Mouse (Mus musculus) urinary bladder, adult 2 months (tissue): ENCODE results near the gene Tll2. TPM values are rescaled to one million over a fixed set of nuclear protein-coding genes. Genes with fewer than 3 reads are reported as not detected.

Experiments used
- DNase-seq: peaks from one replicate; pipeline ENCODE4 v3.0.0; 2022; ENCODE audit warnings: low spot score
- polyA plus RNA-seq: library from polyadenylated mRNA; depleted of rRNA; stranded (reverse); fragments of >200 nt; gene quantifications from 2 replicates; pipeline ENCODE4 v1.2.3, GENCODE M21; 2012; rRNA removed

Gene Tll2
- polyA plus RNA-seq, result 0.09 and 0.18 TPM in 2 replicates

DNA sequence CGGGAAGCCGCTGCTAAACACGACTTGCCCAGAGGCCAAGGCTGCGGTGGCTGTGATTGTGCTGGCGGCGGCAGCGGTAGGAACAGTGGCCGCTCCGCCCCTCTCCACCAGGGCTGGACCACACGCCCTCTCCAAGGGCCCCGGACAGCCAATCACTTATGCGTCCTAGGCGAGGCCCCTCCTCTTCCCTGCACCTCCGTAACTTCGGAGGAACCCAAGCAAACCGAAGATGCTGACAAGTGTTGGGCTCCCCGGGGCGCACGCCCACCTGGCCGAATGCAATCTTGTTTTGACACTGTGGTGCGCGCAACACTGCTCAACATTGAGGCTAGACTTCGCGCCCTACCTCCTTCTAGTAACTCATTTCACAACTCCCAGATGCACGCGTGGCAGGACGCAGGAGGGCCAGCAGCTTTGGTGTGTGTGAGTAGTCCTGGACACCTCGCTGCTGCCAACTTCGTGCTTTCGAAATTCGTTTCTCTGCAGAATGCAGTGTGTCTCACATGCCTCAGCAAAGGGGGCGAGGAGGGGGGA, at the start of gene Tll2:
Gene Tll2, minus strand, starts transcription at position 25 of the 534 bp plus-strand sequence.
- no peak for DNase-seq

DNA sequence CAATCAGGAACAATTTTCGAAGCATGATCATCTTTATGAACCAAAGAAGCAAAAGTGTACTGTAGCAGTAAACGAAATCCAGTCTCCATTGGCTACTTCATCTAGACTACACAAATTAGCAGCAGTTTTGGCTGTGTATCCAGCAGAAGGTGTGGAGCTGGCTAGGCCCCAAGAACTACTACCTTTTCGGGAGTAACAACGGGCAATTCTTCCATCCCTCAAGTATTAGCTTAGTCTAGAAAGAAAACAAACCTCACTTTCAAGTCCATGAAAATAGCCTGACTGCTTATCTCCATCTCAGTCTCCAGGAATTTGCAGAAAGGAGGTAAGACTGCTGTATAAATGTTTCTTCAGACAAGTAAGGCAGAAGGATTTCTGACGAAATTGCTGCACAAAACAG, 47.9 kb upstream of the Tll2 start:
- no peak for DNase-seq

DNA sequence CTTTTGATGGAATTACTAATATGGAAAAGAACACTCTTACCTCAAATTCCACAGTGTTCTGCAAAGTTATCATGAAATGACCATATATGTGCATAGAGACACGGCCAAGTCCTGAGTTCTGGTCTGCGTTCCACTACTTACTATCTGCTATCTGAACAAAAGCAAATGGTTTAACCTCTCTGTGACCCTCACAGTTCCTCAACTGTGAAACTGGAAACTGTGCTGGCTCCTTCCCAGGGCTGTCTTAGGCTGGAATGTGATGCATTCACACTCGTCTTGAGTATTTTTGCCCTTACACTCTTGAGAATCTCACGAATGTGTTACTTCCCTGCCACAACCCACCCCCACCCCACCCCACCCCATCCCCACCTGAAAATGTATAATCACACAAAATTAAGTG, 42.3 kb upstream of the Tll2 start:
- no peak for DNase-seq

DNA sequence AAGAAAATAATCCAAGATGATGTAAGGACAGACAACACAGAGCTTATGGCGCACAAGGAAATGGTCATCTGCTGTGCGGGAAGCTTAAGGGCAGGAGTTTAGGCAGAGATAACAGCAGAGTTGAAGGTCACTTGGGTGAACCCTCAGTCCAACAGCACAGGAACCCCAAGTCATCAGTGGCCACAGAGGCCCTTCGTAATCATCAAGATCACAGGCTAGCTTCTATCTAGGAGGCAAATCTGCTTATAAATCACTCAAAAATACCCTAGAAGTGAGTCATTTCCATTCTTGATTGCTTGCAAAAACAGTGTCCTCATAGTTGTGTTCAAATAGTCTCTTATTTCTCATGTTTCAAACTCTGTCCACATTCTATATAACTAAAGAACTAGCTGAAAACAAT, 41.6 kb upstream of the Tll2 start:
- no peak for DNase-seq

DNA sequence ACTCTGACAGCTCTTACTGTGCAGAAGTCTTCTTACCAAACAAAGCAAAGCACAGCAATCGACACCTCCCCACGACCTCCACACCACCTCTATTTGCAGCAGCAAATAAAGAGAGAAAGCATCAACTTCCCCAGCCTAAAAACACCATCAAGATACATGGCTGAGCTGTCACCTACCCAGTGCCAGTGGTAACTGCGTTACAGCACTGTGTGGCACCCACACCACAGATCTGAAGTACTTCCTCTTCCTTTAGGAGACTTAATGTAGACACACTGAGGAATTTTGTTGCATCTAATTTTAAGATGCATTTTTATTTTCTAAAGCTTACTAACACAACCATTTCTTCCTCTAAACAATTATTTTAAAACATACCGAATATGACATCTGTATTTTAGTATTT, 39.6 kb upstream of the Tll2 start:
- no peak for DNase-seq

DNA sequence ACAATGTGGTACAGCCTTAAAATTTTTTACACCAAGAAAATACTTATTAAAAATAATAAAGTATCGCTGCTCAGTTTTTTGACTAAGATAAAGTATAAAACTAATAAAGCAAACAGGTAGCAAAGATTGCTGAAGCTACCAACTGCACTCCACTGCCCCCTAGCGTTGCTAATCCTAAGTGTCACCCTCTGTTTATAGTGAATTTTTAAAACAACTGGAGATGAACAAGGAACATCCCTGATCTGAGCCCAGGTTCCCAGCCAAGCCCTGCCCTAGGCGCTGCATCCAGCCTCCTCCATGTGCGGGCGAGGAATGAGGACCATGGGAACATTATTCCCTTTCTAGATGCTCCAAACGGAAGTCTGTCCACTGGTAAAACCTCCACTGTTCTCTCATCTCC, 37.9 kb upstream of the Tll2 start:
- no peak for DNase-seq

DNA sequence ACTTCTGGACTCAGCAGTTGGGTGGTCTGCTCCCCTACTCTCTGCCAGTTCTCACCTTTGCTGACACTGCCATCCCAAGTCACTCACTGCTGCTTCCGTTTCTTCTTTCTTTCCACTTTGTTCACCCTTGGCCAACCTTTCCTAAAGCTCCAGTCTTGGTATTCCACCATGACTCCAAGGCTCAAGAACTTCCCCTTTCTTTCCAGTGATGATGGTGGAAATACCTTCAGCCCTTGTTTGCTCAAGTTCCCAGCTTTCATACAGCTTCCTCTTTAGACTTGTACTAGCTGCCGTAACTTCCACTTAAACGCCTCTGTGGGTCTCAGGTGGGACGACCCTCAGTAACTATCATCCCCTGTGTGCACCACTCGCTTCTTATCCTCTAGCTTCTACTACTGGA, 35.4 kb upstream of the Tll2 start:
- no peak for DNase-seq

DNA sequence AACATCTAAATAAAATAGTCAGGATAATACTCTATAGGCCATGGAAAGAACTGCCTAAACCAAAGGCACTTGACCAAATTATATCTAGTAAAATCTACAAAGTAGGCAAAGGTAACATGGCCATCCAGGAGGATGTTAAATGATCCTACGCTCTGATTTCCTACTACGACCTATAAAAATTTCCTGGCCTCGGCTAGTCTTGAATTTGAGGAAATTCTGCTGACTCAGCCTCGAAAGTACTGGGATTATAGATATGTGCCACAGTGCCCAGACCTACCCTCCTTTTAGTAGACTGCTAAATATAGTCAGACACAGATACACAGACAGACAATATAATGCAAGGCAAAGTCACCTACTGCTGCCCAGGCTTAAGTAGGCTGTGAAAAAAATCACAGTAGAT, 27.1 kb upstream of the Tll2 start:
- DNase-seq, result no peak

DNA sequence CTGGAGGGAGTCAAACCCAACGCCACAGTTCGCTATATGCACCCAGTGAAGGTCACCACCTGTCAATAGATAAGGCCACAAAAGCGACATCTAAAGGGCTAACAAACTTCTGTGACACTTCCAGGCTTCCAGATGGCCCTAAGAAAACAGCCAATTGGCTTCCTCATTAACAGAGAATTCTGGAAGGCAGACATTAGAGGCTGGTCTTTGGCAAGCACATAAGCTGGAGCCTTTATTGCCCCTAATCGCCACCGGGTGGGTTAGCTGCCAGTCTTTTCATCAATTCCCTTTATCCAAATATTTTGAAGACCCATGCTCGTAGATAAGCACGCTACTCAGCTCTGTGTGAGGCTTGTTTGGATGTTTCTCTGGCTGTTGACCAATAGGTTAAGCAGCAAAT, 1.7 kb upstream of the Tll2 start:
- DNase-seq, result no peak

DNA sequence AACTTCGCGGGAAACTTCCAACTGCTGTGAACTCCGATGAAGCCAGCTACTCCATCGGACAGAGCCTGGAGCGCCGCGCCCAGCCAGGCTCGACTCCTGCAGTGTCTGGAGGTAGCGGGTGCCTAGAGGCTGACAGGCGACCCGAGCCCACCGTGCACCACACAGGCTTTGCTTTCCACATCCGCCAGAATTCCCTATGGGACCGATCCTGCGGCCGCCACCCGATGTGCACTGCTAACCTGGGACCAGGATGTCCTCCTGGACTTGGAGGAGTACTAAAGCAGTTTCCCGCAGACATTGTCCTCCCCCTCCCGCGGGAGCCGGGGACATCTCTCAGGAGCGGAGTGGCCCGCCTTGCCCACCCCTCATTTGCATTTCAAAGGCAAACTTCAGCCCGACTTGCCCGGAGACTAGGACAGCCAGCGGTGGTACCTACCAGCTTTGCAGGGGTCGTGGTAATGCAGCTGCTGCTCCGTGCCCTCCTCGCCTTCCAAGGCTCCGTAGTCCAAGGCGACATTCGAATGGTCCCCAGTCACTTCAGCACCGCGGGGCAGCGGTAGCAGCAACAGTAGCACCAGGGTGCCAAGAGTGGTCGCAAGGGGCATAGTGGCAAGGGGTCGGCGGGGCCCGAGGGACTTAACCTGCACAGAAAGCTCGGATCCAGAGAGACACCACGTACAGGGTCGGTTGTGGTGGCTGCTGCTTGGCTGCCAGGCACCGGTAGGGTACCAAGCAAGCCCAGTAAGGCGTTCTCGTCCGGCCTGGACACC, 409 bp downstream of the Tll2 start:
- DNase-seq, result no peak

DNA sequence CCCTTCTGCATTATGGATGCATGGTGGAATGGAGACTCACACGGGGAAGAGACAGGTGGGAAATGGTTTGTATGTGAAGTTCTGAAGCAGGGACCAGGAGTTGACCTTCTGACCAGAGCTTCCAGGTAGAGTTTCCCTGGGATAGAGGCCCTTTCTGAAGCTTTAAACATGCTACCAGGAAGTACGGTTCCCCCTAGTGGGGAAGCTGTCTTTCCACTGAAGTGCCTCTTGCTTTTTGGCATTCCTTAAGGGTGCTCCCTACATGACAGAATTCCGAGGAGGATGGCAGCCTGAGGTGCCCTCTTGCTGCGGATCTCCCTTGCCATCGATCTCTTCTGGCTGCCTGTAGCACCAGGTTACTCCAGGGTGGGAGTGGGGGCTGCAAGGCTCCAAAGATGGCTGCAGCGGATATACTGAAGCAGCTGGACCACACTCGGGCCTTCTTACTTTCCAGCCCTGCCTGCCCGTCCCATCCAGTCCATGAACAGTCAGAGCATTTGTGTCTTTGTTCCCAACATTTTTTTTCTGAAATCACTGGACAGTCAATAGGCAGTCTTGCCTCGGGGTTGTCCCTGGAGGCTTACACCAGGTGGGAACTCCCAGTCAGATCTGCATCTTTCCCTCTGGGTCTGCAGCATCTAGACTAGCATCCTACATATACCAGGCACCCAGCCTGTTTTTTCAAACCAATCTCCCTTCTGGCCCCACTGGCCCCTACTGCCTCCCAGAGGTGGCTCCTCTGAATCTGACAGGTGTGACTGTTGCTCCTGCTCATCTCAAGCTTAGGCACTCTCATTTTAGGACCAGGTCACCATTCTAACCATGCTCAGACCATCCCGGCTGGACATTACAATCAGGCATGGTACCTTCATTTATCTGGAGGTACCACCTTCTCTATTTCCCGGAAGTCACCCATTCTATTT, 2.2 kb downstream of the Tll2 start:
- DNase-seq, result no peak

DNA sequence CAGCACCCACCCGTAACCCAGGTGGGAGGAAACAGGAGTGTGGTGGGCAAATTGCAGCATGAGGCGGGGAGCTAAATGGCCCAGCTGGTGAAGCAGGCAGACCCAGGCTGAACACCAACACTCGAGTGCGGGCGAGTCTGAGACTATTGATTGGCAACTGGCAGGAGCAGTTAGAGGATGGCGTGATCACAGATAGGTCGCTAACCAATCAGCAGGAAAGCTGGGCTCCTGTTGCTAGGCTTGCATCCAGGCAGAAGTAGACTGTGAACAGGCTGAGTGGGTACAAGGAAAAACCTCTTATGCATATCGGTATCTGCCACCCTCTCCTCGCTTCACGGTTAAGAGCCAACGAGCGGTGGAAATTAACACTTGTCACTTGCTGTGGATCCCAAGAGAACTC, 9.0 kb downstream of the Tll2 start:
- no peak for DNase-seq

DNA sequence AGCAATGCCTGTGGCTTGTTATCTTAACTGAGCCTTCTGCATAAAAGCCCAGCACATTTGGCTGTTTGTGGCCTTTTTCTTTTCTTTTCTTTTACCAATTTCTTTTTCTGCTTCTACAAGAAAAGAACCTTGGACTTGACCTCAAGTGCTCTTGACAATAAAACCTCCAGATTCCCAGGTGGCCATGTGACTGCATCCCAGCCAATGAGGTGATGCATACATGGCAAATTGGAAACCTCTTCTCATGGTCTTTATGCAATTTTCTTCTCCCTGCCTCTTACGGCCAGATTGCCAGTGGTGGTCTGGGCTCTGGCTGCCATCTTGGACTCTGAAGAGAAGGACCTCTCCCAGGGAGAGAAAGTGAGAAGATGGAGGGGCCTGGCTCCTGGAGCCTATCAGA, 13.3 kb downstream of the Tll2 start:
- DNase-seq, result no peak

DNA sequence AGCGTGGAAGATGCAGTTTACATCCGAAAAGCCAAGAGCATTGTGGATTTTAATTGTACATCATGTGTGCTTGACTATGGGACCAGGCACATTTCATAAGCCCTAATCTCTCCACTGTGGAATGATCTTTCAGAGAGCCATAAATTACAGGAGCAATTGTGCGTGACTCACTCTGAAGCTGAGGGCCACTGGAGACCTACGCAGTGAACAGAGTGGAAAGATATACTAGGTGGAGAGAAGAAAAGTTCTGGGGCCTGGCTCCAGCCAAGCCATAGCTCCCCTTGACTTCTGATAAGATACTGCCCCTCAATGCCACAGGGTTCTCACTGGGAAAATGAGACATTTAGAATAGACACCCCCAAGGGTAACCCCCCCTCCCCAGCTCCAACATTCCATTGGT, 13.7 kb downstream of the Tll2 start:
- no peak for DNase-seq

DNA sequence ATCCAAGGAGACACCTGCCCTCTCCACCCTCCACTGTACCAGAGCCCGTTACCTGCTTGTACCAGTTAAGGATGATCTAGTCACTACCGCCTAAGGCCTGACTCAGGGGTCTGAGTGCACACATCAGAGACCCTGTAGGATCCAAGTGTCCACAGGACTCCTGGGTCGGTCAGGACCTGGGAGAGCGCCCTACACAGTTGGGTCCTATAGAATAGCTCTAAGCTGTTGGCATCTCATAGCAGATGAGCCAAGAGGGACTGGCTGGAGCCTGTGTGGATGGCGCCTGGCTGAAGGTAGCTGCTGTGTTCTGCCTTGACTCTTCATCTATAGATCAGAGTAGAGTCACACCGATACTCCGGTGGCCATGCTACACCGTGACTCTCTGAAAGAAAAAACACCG, 14.9 kb downstream of the Tll2 start:
- no peak for DNase-seq

DNA sequence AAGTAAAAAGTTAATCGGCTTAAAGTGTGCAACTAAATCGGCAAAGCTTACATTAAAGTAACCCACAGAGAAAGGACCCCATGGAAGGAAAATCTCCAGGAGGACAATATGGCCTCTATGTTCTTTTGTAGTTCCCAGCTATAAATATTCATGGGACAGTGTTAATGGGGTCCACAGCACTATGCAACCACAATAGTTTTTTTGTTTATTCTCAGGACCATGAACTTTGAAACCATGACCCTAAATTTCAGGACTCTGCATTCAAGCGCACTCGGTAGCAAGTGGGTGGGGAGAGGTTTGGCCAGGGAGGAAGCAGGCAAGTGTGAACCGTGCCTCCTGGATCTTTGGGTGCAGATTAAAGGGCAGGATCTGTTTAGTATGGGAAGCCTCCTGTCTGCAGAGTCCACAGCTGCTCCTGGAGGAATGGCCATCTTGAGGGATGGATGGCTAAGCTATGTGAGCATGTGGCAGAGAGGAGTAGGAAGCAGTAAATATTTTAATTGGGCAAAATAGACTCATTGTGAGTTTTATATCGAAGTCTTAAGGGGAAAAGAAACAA, 15.7 kb downstream of the Tll2 start:
- no peak for DNase-seq

DNA sequence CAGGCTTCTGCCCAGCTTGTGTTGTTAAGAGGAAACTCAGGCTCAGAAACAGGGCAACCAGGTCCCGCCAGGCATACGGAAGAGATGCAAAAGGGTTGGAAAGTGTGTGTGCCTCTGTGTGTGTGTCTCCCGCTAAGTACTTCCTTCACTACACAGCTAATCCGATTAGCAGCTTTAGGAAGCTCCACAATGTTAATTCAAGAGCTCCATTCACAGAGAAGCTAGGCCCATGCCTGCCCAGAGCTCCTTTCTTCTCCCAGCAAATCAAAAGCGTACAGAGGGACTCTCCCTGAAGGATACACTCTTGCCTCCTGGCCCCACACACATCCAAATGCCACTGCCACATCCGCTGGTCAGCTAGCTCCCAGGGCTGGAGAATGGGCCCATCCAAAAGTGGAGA, 29.3 kb downstream of the Tll2 start:
- no peak for DNase-seq

DNA sequence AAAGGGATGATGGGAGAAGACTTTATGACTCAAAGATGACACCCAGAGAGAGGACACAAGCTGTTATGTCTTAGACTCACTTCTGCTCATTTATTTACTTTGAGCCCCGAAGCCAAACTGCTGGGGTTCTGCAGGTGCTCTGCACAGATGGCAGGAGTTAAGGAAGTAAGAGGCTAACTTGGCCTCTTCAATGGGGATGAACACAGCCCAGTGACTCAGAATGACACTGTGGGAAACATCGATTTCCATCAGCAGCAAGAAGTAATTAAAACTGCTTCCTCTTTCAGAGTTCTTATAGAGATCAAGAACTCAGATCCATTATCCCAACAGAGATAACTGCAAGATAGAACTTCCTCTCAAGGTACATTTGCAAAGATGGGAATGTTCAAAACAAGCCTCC, 29.8 kb downstream of the Tll2 start:
- DNase-seq, result no peak

DNA sequence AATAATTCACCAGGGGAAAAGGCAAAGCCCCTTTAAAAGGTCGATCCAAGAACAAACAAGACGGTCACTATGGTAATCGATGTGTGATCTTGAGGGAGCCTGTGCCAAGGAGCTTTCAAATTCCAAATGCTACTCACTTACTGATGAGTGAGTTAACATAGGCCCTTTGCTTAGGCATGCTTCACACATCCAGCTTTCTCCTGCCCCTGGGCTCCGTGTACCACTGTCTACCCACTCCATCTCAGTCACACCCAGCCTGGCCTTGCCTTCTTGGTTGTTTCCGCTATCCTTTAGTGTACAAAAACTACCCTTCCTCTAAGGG, 40.8 kb downstream of the Tll2 start:
- no peak for DNase-seq

DNA sequence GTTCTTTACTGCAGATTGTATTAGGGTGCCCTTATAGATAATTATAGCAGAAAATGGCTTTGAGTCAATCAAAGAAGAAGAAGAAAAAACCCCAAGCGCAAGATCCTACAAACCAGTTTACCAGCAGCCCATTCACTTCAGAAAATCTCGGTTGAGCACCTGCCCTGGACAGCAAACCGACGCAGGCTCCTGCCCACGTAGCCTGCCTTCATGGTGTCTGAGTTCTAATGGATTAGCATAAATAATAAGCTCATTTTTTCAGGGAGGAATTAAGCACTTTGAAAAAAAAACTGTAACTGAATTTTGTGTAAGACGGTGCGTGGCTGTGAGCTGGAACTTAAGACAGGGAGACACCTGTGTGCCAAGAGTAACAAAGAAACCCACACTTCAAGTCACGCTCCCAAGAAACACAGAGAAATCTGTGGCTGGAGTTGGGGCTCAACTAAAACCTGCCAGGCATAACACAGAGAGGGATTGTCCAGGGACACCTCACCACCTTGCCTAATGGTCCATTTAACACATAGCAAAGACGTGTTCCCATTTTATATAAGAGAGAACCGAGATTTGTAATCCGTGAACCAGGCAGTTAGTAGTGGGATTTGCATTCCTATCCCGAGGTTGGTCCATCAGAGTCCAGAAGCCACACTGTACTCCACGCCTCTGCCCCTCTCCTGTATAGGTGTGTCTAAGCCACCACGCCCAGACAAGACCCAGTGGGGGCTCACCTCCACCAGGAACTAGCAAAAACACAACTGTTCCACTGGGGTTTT, 41.3 kb downstream of the Tll2 start:
- no peak for DNase-seq

DNA sequence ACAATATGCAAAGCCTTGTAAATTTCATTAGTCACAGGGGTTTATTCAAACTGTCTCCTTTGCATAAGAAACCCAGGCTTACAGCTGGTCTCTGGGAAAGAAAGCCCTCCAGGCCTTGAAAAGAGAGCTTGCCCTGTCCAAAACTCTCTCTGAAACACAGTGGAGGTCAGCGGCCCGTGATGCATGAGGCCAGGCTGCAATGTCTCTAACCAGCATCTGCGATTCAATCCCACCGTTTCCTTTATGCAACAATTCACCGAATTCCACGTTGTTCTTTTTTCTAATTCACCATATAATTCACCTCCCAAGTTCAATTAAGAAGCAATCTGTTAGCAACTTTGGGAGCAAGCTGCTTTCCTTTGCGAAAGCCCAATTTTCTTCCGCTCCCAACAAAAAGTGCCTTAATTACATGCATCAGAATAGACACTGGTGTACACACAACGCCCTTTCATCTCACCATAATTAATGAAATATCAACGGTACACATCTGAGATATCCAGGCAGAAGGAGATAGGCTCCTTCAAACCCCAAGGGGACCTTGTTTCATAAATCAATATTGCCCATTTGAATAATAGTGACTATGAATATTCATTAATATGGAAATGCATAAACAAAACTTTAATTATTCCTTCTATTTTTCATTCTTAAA, 42.1 kb downstream of the Tll2 start:
- DNase-seq, result no peak
